Mouse (Mus musculus) CD8-positive naive resting alpha-beta T cell, adult 57 days (primary cell): Measurements from ENCODE around the gene Gm49355. TPM values are rescaled to one million over a fixed set of nuclear protein-coding genes. Genes with fewer than 3 reads are reported as not detected.

Experiments
- total RNA-seq: library from RNA; stranded (reverse); gene quantifications from one replicate; pipeline ENCODE4 v1.2.4, GENCODE M21; 2023

The Gm49355 gene
- not detected for total RNA-seq

GRCm38 (mm10) chr14:12283641-12284040 lies at the start of gene Gm49355:
Gene Gm49355, plus strand, starts transcription at chr14:12283976.

GRCm38 (mm10) chr14:12284141-12284912 lies 551 bp downstream of the Gm49355 start, which contains the start of gene 3830406C13Rik:
Gene 3830406C13Rik, plus strand, starts transcription at chr14:12284173.

GRCm38 (mm10) chr14:12348089-12348488 lies 64.3 kb downstream of the Gm49355 start, which contains the start of gene Fezf2:
Gene Fezf2, minus strand, starts transcription at chr14:12348189.

Other genes starting within 250 kb of the Gm49355 start
- gene 3830406C13Rik, start 197 bp downstream of the Gm49355 start, total RNA-seq = 14.9 TPM
- not detected for gene Fezf2, start 64.2 kb downstream of the Gm49355 start, total RNA-seq